Mouse (Mus musculus) olfactory bulb, adult 2 months (tissue): ENCODE measurements around the gene Fancc. TPM values are rescaled to one million over a fixed set of nuclear protein-coding genes. Genes with fewer than 3 reads are reported as not detected.
A peak's percentile ranks its signal among the peaks of the same experiment; 100 is the strongest.

Experiments used
- H3K27ac ChIP-seq: fragments of 200-500 bp; 2 replicates; pipeline ENCODE4 v1.5.1; 2012; ENCODE audit warnings: low read depth, low read length; ENCODE audit not compliant: insufficient read depth
- H3K4me1 ChIP-seq: fragments of 200-500 bp; 2 replicates; pipeline ENCODE4 v1.6.1; 2012; ENCODE audit warnings: low read length; ENCODE audit not compliant: control insufficient read depth, insufficient read depth
- H3K4me3 ChIP-seq: fragments of 200-500 bp; 2 replicates; pipeline ENCODE4 v1.5.1; 2012; ENCODE audit warnings: mild to moderate bottlenecking, low read depth, low read length, moderate library complexity; ENCODE audit not compliant: insufficient read depth
- CTCF ChIP-seq: fragments of 200-500 bp; IDR thresholded peaks from 2 replicates; pipeline ENCODE4 v1.5.1; 2012; ENCODE audit warnings: low read depth, mild to moderate bottlenecking, low read length, moderate library complexity; ENCODE audit not compliant: insufficient read depth
- POLR2A ChIP-seq: fragments of 200-500 bp; IDR thresholded peaks from 2 replicates; pipeline ENCODE4 v1.6.1; 2012; ENCODE audit warnings: mild to moderate bottlenecking, low read depth, low read length, moderate library complexity; ENCODE audit not compliant: insufficient read depth
- WGBS: fragments of 180-500 bp; shearing (Covaris S2); methylation state at CpG from one replicate; pipeline ENCODE4 v1.1.7; 2018; 5-methylcytosine and 5-hydroxymethylcytosine counted together
- polyA plus RNA-seq: library from polyadenylated mRNA; stranded (reverse); fragments of >200 nt; gene quantifications from 2 replicates; pipeline ENCODE4 v1.2.4, GENCODE M21; 2012; ENCODE audit warnings: low replicate concordance; ENCODE audit not compliant: missing spikeins, insufficient read depth, insufficient read length

The Fancc gene
- polyA plus RNA-seq, 1 experiment = not detected

DNA sequence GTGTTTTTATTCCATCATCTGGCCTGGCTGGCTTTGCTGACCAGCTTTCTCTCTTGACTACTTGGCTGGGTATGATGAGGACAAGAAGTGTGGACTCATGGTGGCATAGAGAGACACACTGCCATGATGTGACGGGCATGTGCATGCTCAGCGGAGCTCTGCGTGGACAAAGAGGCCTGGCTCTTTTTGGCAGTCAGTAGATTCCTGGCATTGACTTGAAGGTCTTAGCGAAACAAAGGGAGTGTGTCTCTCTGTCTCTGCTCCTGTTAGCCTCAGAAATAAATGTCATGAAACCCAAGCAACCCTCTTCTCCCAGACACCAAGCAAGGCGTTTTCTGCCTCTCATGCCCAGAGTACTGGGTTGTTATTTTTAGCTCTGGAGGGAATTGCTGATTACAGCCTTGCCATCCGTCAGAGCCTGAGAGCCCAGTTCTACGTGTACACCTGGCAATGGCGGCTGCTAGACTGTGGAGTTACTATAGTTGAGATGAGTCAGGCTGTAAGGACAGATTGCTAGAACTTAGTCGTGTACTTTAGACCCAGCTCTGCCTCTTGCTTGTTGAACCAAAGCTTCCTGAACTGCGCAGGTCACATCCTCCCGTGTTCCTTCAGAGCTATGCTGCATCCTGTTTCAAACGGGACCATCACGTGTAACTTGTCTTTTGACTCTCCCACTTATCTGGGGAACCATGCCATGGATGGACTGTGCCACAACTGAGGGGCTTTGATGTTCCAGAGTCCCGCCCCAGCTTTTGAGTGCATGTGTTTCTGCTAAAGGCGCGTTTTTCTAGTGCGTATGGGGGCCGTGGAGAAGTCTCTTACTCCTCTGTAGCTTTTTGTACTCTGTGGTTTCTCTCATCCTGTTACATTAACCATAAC lies 236.1 kb downstream of the Fancc start:
- WGBS = 41% methylated on average over 18 of the region's 18 CpGs
- Histone ChIP-seq H3K4me3 (no peak overlapping the region), H3K4me1 (peaks cover 37% of the 10 kb centered on the region), H3K27ac (peak overlapping the region; percentile 67)
- TF ChIP-seq POLR2A = no peak
- no peak for TF ChIP-seq CTCF

- H3K27ac ChIP-seq = peak overlapping the region; percentile 67
- H3K4me1 ChIP-seq = peaks cover 43% of the 10 kb centered on the region
- TF ChIP-seq POLR2A = no peak
- 27% methylated on average over 4 of the region's 4 CpGs for WGBS
- no peak overlapping the region for H3K4me3 ChIP-seq
These were observed 236.9 kb downstream of the Fancc start for GRCm38 (mm10) chr13:63260133-63260532.

GRCm38 (mm10) chr13:63258671-63259070 lies 238.4 kb downstream of the Fancc start:
- Histone ChIP-seq H3K4me3 (no peak overlapping the region), H3K4me1 (peaks cover 43% of the 10 kb centered on the region), H3K27ac (no peak overlapping the region)
- 85% methylated on average over 4 of the region's 4 CpGs for WGBS
- TF ChIP-seq POLR2A = no peak
- no peak for TF ChIP-seq CTCF

- WGBS = 75% methylated on average over 6 of the region's 6 CpGs
- Histone ChIP-seq H3K4me1 (peaks cover 44% of the 10 kb centered on the region), H3K27ac (no peak overlapping the region), H3K4me3 (no peak overlapping the region)
- TF ChIP-seq POLR2A (no peak), CTCF (no peak)
These were observed 238.9 kb downstream of the Fancc start for GRCm38 (mm10) chr13:63258167-63258582.

GRCm38 (mm10) chr13:63256807-63257206 lies 240.3 kb downstream of the Fancc start:
- Histone ChIP-seq H3K27ac (no peak overlapping the region), H3K4me1 (peaks cover 43% of the 10 kb centered on the region), H3K4me3 (no peak overlapping the region)
- 64% methylated on average over 7 of the region's 7 CpGs for WGBS
- TF ChIP-seq POLR2A (no peak), CTCF (no peak)

- Histone ChIP-seq H3K4me1 (peaks cover 39% of the 10 kb centered on the region), H3K4me3 (no peak overlapping the region), H3K27ac (no peak overlapping the region)
- no peak for TF ChIP-seq CTCF
- TF ChIP-seq POLR2A = no peak
- WGBS = 77% methylated on average over 6 of the region's 6 CpGs
These were observed 240.9 kb downstream of the Fancc start for GRCm38 (mm10) chr13:63256146-63256545.

GRCm38 (mm10) chr13:63255519-63256011 lies 241.5 kb downstream of the Fancc start:
- TF ChIP-seq CTCF (no peak), POLR2A (no peak)
- no peak overlapping the region for H3K27ac ChIP-seq
- peaks cover 35% of the 10 kb centered on the region for H3K4me1 ChIP-seq
- no peak overlapping the region for H3K4me3 ChIP-seq
- WGBS = 71% methylated on average over 5 of the region's 5 CpGs

GRCm38 (mm10) chr13:63253886-63254636 lies 243.0 kb downstream of the Fancc start:
- Histone ChIP-seq H3K4me1 (peaks cover 37% of the 10 kb centered on the region), H3K4me3 (no peak overlapping the region), H3K27ac (no peak overlapping the region)
- TF ChIP-seq CTCF (no peak), POLR2A (no peak)
- 72% methylated on average over 7 of the region's 7 CpGs for WGBS

- WGBS = 60% methylated on average over 5 of the region's 5 CpGs
- TF ChIP-seq CTCF (no peak), POLR2A (no peak)
These were observed 243.9 kb downstream of the Fancc start for GRCm38 (mm10) chr13:63253147-63253546.

More at GRCm38 (mm10) chr13:63253147-63253546, 243.9 kb downstream of the Fancc start:
- Histone ChIP-seq H3K27ac (no peak overlapping the region), H3K4me1 (peaks cover 35% of the 10 kb centered on the region), H3K4me3 (no peak overlapping the region)
